ENCODE assay signal across 11 mouse cellular contexts in genomic region chr1:80522197-80522596, GRCm38 (mm10).
DNase-seq lines count a peak whose midpoint lies in the region; ATAC-seq and TF ChIP-seq lines count a peak whose summit lies in the region.
"Had no signal": no experiment of that assay in that cellular context is flagged by ENCODE, and none has a peak within 500 bp of the region (broad histone marks: within the 10 kb centered on the region; RNA-seq: fewer than 3 reads in every experiment).

No protein-coding gene starts in this region.

- H3K9me3 ChIP-seq in liver, embryonic 14.5 days (ENCODE audit: control insufficient read depth, low read length), result no peaks in the 10 kb centered on the region
- H3K9me3 ChIP-seq: forebrain, embryonic 15.5 days; limb, embryonic 15.5 days; midbrain, embryonic 15.5 days had no signal

- peak; percentile 9 to 30 for DNase-seq in cerebellum, postnatal 14 days
- DNase-seq in cerebellum, postnatal 4 days (ENCODE audit: low spot score in 2 of 2), result no peak
- no peak for DNase-seq in liver, embryonic 14.5 days (ENCODE audit: low read depth in 3 of 3, low spot score in 3 of 3)
- DNase-seq in liver, result no peak
- peak; percentile 13 to 36 for DNase-seq in CD8-positive naive resting alpha-beta T cell, adult 2 months (ENCODE audit: low read depth in 2 of 2, low spot score in 2 of 2)
- peak; percentile 62 for DNase-seq in induced T-regulatory cell, adult 2 months (ENCODE audit: low read depth)
- no peak for DNase-seq in cerebellum, adult 8-10 months

- 48% methylated on average over 5 of the region's 5 CpGs for WGBS in liver, embryonic 14.5 days (ENCODE audit: insufficient replicate concordance)

- no peak overlapping the region for H3K9ac ChIP-seq in liver, embryonic 14.5 days (replicated peaks)
- H3K9ac ChIP-seq: forebrain, embryonic 15.5 days; limb, embryonic 15.5 days; midbrain, embryonic 15.5 days had no signal

- no peaks in the 10 kb centered on the region for H3K27me3 ChIP-seq in liver, embryonic 14.5 days (ENCODE audit: control insufficient read depth, insufficient read depth, low read length)
- H3K27me3 ChIP-seq: forebrain, embryonic 15.5 days; limb, embryonic 15.5 days; midbrain, embryonic 15.5 days had no signal

- no peak overlapping the region for H3K4me2 ChIP-seq in liver, embryonic 14.5 days (ENCODE audit: low read depth)
- H3K4me2 ChIP-seq: forebrain, embryonic 15.5 days; limb, embryonic 15.5 days; midbrain, embryonic 15.5 days had no signal

- no peak overlapping the region for H3K4me3 ChIP-seq in liver, embryonic 14.5 days (ENCODE audit: insufficient read depth in 1 of 2, low read depth in 2 of 2, low read length in 2 of 2)
- H3K4me3 ChIP-seq: forebrain, embryonic 15.5 days; limb, embryonic 15.5 days; midbrain, embryonic 15.5 days had no signal

- TF ChIP-seq CTCF in liver, embryonic 14.5 days (IDR thresholded peaks at IDR 0.05; ENCODE audit: low read depth), result peak; percentile 55

- no peak for ATAC-seq in liver, embryonic 14.5 days (ENCODE audit: insufficient read depth)
- no peak for ATAC-seq in erythroblast, adult 5-6 weeks (replicated peaks; ENCODE audit: low FRiP score, poor library complexity, severe bottlenecking)
- ATAC-seq: forebrain, embryonic 15.5 days; midbrain, embryonic 15.5 days had no signal

- no peak for TF ChIP-seq EP300 in liver, embryonic 14.5 days (IDR thresholded peaks at IDR 0.05; ENCODE audit: low read depth)

- no peaks in the 10 kb centered on the region for H3K4me1 ChIP-seq in liver, embryonic 14.5 days (replicated peaks; ENCODE audit: control insufficient read depth in 2 of 2, insufficient read depth in 2 of 2, low read length in 1 of 2)
- H3K4me1 ChIP-seq: limb, embryonic 15.5 days had no signal

- H3K27ac ChIP-seq in liver, embryonic 14.5 days, result no peak overlapping the region
- H3K27ac ChIP-seq: forebrain, embryonic 15.5 days; limb, embryonic 15.5 days; midbrain, embryonic 15.5 days had no signal

- H3K36me3 ChIP-seq in liver, embryonic 14.5 days (replicated peaks; ENCODE audit: control insufficient read depth, insufficient read depth, low read depth), result no peaks in the 10 kb centered on the region
- H3K36me3 ChIP-seq: forebrain, embryonic 15.5 days; limb, embryonic 15.5 days; midbrain, embryonic 15.5 days had no signal

Comparison
In these comparisons a context has a peak if more than half of its experiments do, and no peak if none do; other contexts are left out.
1. DNase-seq: peak in cerebellum, postnatal 14 days (2 of 2), CD8-positive naive resting alpha-beta T cell, adult 2 months (2 of 2) and induced T-regulatory cell, adult 2 months (single experiment); none in cerebellum, postnatal 4 days (0 of 2), liver, embryonic 14.5 days (0 of 3), liver (single experiment) and cerebellum, adult 8-10 months (single experiment).